Mouse (Mus musculus): ENCODE results near the gene Pla2g4e.
A peak's percentile ranks its signal among the peaks of the same experiment; 100 is the strongest.

Pla2g4e gene

GRCm38 (mm10) chr2:120237784-120238183, 7.4 kb downstream of the Pla2g4e start:
- DNase-seq (ENCODE audit: low spot score in 2 of 2): no peak

GRCm38 (mm10) chr2:120235947-120236640, 9.0 kb downstream of the Pla2g4e start:
- no peak for DNase-seq (ENCODE audit: low spot score in 2 of 2)

DNA sequence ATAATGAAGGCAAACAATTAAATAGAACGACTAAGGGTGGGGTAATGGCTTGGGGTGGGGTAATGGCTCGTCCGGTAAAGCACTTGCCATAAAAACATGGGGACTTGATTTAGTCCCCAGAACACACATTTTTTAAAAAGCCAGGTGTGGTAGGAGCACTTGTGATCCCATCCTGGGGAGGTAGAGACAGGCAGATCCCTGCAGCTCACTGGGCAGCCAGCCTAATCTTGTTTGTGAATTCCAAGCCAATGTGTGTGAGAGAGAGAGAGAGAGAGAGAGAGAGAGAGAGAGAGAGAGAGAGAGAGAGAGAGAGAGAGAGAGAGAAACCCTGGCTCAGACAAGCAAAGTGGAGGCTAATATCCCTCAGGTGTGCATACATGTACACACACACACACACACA, 9.8 kb downstream of the Pla2g4e start:
- DNase-seq (ENCODE audit: low spot score in 2 of 2): no peak

- no peak for DNase-seq (ENCODE audit: low spot score in 2 of 2)
These were observed 13.5 kb downstream of the Pla2g4e start for GRCm38 (mm10) chr2:120231642-120232041.

DNA sequence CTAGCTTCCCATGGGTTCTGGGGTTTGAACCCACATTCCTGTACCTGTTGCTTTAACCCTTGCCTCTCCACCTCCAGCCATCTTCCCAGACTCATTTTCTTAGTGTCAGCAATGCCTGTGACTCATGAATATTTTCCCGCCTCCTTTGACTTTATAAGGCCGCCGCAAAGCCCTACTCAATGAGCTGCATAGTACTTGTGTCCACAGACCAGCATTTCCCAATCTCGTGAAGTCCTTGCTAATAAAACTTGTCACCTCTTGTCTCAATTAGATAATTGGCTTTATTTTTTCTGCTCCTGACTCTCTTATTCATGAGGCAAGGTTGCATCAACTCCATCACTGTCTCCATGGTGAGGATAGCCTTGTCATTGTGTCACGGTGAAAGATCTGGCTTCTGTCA, 30.5 kb downstream of the Pla2g4e start:
- DNase-seq (ENCODE audit: low spot score in 2 of 2): no peak

GRCm38 (mm10) chr2:120211448-120211847, 33.7 kb downstream of the Pla2g4e start:
- no peak for DNase-seq (ENCODE audit: low spot score in 2 of 2)

GRCm38 (mm10) chr2:120207926-120208325, 37.2 kb downstream of the Pla2g4e start:
- no peak for DNase-seq (ENCODE audit: low spot score in 2 of 2)

- DNase-seq (ENCODE audit: low spot score in 2 of 2): no peak
These were observed 38.1 kb downstream of the Pla2g4e start for GRCm38 (mm10) chr2:120207028-120207427.

DNA sequence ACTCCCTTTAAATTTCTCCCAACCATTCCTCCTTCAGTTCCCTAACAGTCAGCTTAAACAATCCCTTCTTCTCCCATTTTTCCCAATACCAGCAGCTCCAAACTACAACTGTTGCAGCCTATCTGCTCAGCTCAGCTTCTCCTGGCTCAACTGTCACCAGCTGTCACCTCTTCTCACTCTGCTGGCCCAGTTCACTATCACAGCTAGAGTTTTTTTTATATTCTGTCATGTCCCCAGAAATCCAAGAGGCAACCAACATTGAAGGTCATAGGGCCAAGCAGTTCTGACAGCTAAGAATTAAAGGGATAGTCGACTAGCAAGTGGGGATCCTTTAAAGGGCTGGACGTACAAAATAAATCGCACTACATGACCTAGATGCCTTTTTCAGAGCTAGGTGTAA, 41.4 kb downstream of the Pla2g4e start:
- no peak for DNase-seq (ENCODE audit: low spot score in 2 of 2)

GRCm38 (mm10) chr2:120200077-120200476, 45.1 kb downstream of the Pla2g4e start:
- DNase-seq (ENCODE audit: low spot score in 2 of 2): peak in 1 of 2 experiments; percentile 3

- DNase-seq (ENCODE audit: low spot score in 2 of 2): no peak
These were observed 57.0 kb downstream of the Pla2g4e start for GRCm38 (mm10) chr2:120188174-120188573.

DNA sequence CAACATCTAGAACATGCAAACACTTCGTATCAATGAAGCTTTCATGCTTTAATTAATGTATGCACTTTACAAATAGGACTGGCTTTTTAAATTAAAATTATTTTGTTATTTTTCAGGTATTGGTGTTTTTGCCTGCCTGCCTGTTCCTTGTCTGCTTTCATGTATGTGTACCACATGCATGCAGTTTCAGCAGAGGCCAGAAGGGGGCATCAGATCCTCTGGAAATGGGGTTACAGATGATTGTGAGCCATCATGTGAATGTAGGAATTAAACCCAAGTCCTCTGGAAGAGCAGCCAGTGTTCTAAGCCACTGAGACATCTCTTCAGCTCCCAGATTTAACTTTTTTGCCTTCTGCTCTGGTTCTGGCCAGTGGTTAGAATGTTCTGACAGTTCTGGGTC, 57.6 kb downstream of the Pla2g4e start:
- no peak for DNase-seq (ENCODE audit: low spot score in 2 of 2)

GRCm38 (mm10) chr2:120185527-120186276, 59.4 kb downstream of the Pla2g4e start:
- no peak for DNase-seq (ENCODE audit: low spot score in 2 of 2)

GRCm38 (mm10) chr2:120178936-120179335, 66.2 kb downstream of the Pla2g4e start:
- no peak for DNase-seq (ENCODE audit: low spot score in 2 of 2)

- peak in 1 of 2 experiments; percentile 49 for DNase-seq (ENCODE audit: low spot score in 2 of 2)
These were observed 71.4 kb downstream of the Pla2g4e start for GRCm38 (mm10) chr2:120173718-120174117.

DNA sequence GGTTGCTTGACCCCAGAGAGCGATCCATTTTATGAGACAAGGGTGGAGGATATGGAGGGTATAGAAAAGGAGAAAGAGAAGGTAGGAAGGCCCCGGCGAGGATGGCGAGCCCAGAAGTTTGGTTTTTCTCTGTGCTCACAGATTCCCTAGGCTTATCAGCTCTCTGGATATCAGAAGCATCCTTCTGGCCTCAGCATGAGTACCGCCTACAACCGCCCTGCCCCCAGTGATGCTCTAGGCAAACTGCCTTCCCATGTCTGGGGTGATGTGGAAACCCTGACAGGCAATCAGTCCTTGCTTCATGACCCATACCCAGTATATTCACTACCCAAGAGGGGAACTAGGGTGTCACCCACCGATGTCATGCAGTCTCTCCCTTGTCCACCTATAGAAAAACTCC, 73.8 kb downstream of the Pla2g4e start:
- DNase-seq (ENCODE audit: low spot score in 2 of 2): no peak

GRCm38 (mm10) chr2:120170726-120171125, 74.4 kb downstream of the Pla2g4e start:
- no peak for DNase-seq (ENCODE audit: low spot score in 2 of 2)

DNA sequence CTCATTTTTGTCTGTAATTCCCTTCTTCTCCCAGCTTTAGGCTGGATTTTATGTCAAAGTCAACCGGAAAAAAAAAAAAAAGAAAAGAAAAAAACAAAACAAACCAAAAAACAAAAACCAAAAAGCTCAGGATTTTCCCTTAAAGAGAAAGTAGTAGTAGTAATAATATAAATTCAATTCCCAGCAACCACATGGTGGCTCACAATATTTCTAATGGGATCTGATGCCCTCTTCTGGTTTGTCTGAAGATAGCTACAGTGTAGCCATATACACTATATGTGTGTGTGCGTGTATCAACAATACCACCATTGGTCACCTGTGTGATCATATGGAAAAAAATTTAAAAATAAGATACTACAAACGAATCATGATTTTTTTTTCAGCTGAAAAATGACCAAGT, 75.8 kb downstream of the Pla2g4e start:
- no peak for DNase-seq (ENCODE audit: low spot score in 2 of 2)

- DNase-seq (ENCODE audit: low spot score in 2 of 2): no peak
These were observed 77.4 kb downstream of the Pla2g4e start for GRCm38 (mm10) chr2:120167763-120168162.

GRCm38 (mm10) chr2:120165474-120165873, 79.7 kb downstream of the Pla2g4e start:
- no peak for DNase-seq (ENCODE audit: low spot score in 2 of 2)

DNA sequence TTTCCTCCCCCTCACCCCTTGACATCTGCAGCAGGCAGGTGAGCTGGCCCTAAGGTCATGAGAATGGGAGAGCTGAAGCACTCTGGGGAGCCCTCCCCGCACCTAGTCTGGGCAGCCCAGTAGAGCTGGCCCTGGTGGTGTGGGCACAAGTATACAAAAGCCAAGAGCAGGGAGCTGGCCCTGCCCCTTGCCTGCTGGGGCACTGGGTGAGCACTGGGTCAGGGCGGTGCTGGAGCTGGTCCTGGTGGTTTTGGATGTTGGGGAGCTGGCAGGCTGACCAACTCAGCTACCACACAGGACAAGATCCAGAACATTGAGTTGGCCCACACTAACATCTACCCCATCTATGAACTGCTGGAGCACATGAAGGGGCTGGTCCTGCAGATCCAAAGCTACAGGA, 85.7 kb downstream of the Pla2g4e start:
- no peak for DNase-seq (ENCODE audit: low spot score in 2 of 2)

- no peak for DNase-seq (ENCODE audit: low spot score in 2 of 2)
These were observed 86.3 kb downstream of the Pla2g4e start for GRCm38 (mm10) chr2:120158846-120159245.

GRCm38 (mm10) chr2:120158016-120158415, 87.1 kb downstream of the Pla2g4e start:
- DNase-seq (ENCODE audit: low spot score in 2 of 2): no peak
